Mouse (Mus musculus) C2C12 (cell line): ENCODE measurements around the gene Hps4. TPM values are rescaled to one million over a fixed set of nuclear protein-coding genes. Genes with fewer than 3 reads are reported as not detected.
"Not testable (repeated sequence)": the region's sequence is repeated elsewhere in the genome, so short reads cannot be mapped to it uniquely, and the experiment has no call there.

Source experiments
- H3K27me3 ChIP-seq: one replicate; pipeline ENCODE4 v1.6.1; 2011; ENCODE audit not compliant: control insufficient read depth, insufficient read depth, insufficient read length
- H3K36me3 ChIP-seq: one replicate; pipeline ENCODE4 v1.6.1; 2011; ENCODE audit not compliant: control insufficient read depth, insufficient read depth
- H3K4me3 ChIP-seq: one replicate; pipeline ENCODE4 v1.5.1; 2011; ENCODE audit warnings: mild to moderate bottlenecking, control low read depth; ENCODE audit not compliant: poor library complexity, insufficient read depth, severe bottlenecking
- H3K79me2 ChIP-seq: one replicate; pipeline ENCODE4 v1.6.1; 2011; ENCODE audit not compliant: control insufficient read depth, insufficient read depth
- H3K79me3 ChIP-seq: one replicate; pipeline ENCODE4 v1.6.1; 2011; ENCODE audit warnings: low read depth, control low read depth
- H3ac ChIP-seq: one replicate; pipeline ENCODE3; 2011; ENCODE audit warnings: low read depth; ENCODE audit not compliant: control insufficient read depth, insufficient read length
- CEBPB ChIP-seq: IDR thresholded peaks from one replicate; pipeline ENCODE4 v1.6.1; 2011; ENCODE audit warnings: low read depth, mild to moderate bottlenecking, control low read depth, moderate library complexity
- CTCF ChIP-seq: IDR thresholded peaks from one replicate; pipeline ENCODE4 v1.5.1; 2011; ENCODE audit not compliant: control insufficient read depth, insufficient read depth, insufficient read length
- FOSL1 ChIP-seq: IDR thresholded peaks from one replicate; pipeline ENCODE4 v1.8.0; 2011; ENCODE audit warnings: mild to moderate bottlenecking, low read length; ENCODE audit not compliant: poor library complexity, insufficient read depth, severe bottlenecking
- MAX ChIP-seq: IDR thresholded peaks from one replicate; pipeline ENCODE4 v1.6.1; 2011; ENCODE audit warnings: mild to moderate bottlenecking, control low read depth
- MYOD1 ChIP-seq: IDR thresholded peaks from one replicate; pipeline ENCODE4 v1.6.1; 2011; ENCODE audit warnings: low read depth; ENCODE audit not compliant: control insufficient read depth, insufficient read length
- MYOG ChIP-seq: IDR thresholded peaks from one replicate; pipeline ENCODE4 v1.6.1; 2011; ENCODE audit not compliant: control insufficient read depth, insufficient read length; ENCODE audit errors: extremely low read depth
- USF1 ChIP-seq: IDR thresholded peaks from one replicate; pipeline ENCODE4 v1.6.1; 2011; ENCODE audit warnings: low read depth, mild to moderate bottlenecking, control low read depth, moderate library complexity
- polyA plus RNA-seq: library from polyadenylated mRNA; unstranded; fragments of >200 nt; fragmentation: generic; extraction: Trizol; gene quantifications from one replicate; pipeline ENCODE4 v1.2.1, GENCODE M21; 2012; ENCODE audit warnings: missing spikeins

The Hps4 gene
- polyA plus RNA-seq, 1 experiment = 16.1 TPM

DNA sequence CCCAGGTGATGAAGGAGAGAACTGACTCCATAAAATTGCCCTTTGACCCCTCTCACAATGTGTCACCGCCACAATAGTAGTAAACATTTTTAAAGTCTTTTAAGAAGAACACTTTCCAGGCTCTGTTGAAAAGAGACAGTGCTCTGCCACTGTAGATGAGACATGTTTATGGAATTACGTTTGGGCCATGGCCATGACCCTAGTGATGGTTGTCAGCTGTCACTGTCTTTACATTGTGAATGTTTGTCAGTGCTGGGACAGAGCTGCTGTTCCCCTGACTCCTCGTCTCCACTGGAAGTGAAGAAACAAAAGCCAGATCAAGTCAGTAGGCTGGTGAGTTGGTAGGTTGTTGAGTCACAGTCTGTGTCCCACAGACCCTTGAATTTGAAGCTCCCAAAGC is 59.6 kb downstream of the Hps4 start:
- Histone ChIP-seq H3K79me3 (no peaks in the 10 kb centered on the region), H3K36me3 (no peaks in the 10 kb centered on the region), H3K4me3 (no peak overlapping the region), H3K79me2 (no peaks in the 10 kb centered on the region), H3ac (no peak overlapping the region), H3K27me3 (peaks cover 1% of the 10 kb centered on the region)
- TF ChIP-seq USF1 (no peak), MYOD1 (no peak), CEBPB (no peak), MAX (no peak), MYOG (no peak), FOSL1 (no peak), CTCF (no peak)

DNA sequence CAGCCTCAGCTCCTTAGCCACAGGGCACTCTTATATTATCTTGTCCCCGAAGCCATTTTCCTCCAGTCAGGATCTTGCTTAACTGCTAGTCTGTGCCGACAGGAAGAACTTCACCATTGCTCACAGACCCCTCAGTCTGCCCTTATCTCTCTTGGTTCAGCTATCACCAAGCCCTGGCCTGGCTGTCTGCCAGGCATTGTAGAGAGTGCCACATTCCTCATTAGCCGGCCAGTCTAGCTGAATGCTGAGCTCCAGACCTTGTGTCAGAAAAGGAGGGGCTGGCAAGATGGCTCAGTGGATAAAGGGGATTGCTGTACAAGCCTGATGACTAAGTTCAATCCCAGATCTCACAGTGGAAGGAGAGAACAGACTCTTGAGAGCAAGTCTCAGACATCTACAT is 63.1 kb downstream of the Hps4 start:
- H3K27me3 ChIP-seq = peaks cover 21% of the 10 kb centered on the region
- H3K79me3 ChIP-seq = no peaks in the 10 kb centered on the region
- H3ac ChIP-seq = no peak overlapping the region
- no peak for TF ChIP-seq MAX
- no peak for TF ChIP-seq CEBPB
- TF ChIP-seq MYOD1 = no peak
- no peak for TF ChIP-seq CTCF
- TF ChIP-seq MYOG = no peak
- TF ChIP-seq USF1 = no peak
- no peak for TF ChIP-seq FOSL1
- H3K4me3 ChIP-seq = no peak overlapping the region
- no peaks in the 10 kb centered on the region for H3K36me3 ChIP-seq
- no peaks in the 10 kb centered on the region for H3K79me2 ChIP-seq

- H3K79me3 ChIP-seq = no peaks in the 10 kb centered on the region
- peaks cover 32% of the 10 kb centered on the region for H3K27me3 ChIP-seq
- H3K79me2 ChIP-seq = no peaks in the 10 kb centered on the region
- H3K36me3 ChIP-seq = no peaks in the 10 kb centered on the region
- no peak overlapping the region for H3ac ChIP-seq
- TF ChIP-seq MAX (no peak), FOSL1 (no peak), CTCF (no peak), USF1 (no peak), CEBPB (no peak), MYOG (no peak), MYOD1 (no peak)
- H3K4me3 ChIP-seq = no peak overlapping the region
These were observed 66.4 kb downstream of the Hps4 start for GRCm38 (mm10) chr5:112409274-112409673.

DNA sequence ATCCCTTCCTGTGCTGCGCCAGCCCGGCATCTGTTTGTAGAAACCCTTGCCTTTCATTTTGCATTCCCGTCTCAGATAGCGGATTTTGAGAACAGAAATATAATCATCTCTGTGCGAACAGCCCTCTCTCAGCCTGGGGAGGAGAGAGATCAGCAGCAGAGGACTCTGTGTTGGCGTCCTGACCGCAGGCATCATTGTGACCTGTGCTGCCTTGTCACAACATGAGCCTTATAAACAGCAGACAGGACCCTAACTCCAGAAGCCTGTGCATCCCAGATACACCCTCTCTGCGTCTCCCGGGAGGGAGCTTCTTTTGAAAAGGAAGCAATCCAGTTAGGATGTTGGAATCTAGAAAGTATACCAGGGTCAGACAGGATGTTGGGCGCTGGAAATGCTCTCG is 68.2 kb downstream of the Hps4 start:
- H3K4me3 ChIP-seq = no peak overlapping the region
- H3ac ChIP-seq = no peak overlapping the region
- no peaks in the 10 kb centered on the region for H3K79me3 ChIP-seq
- peaks cover 35% of the 10 kb centered on the region for H3K27me3 ChIP-seq
- no peaks in the 10 kb centered on the region for H3K36me3 ChIP-seq
- no peak for TF ChIP-seq FOSL1
- TF ChIP-seq MAX = no peak
- no peak for TF ChIP-seq CEBPB
- no peak for TF ChIP-seq CTCF
- H3K79me2 ChIP-seq = no peaks in the 10 kb centered on the region

- no peak overlapping the region for H3K4me3 ChIP-seq
- H3K27me3 ChIP-seq = peaks cover 36% of the 10 kb centered on the region
- no peaks in the 10 kb centered on the region for H3K79me2 ChIP-seq
- H3K36me3 ChIP-seq = no peaks in the 10 kb centered on the region
- no peak overlapping the region for H3ac ChIP-seq
- no peaks in the 10 kb centered on the region for H3K79me3 ChIP-seq
- TF ChIP-seq CTCF = no peak
- no peak for TF ChIP-seq FOSL1
- no peak for TF ChIP-seq USF1
These were observed 68.8 kb downstream of the Hps4 start for GRCm38 (mm10) chr5:112411514-112412335.

DNA sequence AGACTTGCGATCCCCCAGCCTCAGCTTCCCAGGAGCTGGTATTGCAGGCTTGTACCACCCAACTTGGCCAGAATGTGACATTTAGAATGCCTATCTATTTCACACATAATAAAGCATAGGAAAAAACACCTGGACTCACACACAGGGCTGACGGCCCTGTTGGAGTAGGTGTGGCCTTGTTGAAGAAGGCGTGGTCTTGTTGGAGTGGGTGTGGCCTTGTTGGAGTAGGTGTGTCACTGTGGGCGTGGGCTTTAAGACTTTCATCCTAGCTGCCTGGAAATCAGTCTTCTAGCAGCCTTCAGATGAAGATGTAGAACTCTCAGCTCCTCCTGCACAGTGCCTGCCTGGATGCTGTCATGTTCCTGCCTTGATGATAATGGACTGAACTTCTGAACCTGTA is 69.9 kb downstream of the Hps4 start:
- peaks cover 33% of the 10 kb centered on the region for H3K27me3 ChIP-seq
- not testable (repeated sequence) for H3K36me3 ChIP-seq, H3K4me3 ChIP-seq, H3K79me2 ChIP-seq, H3ac ChIP-seq, H3K79me3 ChIP-seq
